Mouse (Mus musculus) intestine, embryonic 16.5 days (tissue): ENCODE data around the gene Popdc2. TPM values are rescaled to one million over a fixed set of nuclear protein-coding genes. Genes with fewer than 3 reads are reported as not detected.

Experiments used
- polyA plus RNA-seq: library from polyadenylated mRNA; unstranded; fragments of >200 nt; fragmentation: Nextera tagmentation; extraction: Ambion mirVana; gene quantifications from 2 replicates; pipeline ENCODE4 v1.2.1, GENCODE M21; 2015

Gene Popdc2
- polyA plus RNA-seq, 1 experiment from 2014 or later: 20.2 TPM

Other genes with a start within 250 kb of the Popdc2 start
- 17.4 and 17.9 TPM in 2 replicates for gene Nr1i2, start 67.4 kb upstream of the Popdc2 start, polyA plus RNA-seq
- 0.18 and 0.31 TPM in 2 replicates for gene Maats1, start 20.1 kb upstream of the Popdc2 start, polyA plus RNA-seq
- 223 and 249 TPM in 2 replicates for gene Cox17, start 15.2 kb upstream of the Popdc2 start, polyA plus RNA-seq
- 0.54 and 1.6 TPM in 2 replicates for gene Gm21987, start 15.2 kb upstream of the Popdc2 start, polyA plus RNA-seq
- gene Pla1a, start 70.9 kb downstream of the Popdc2 start, polyA plus RNA-seq: 1.3 and 1.9 TPM in 2 replicates
- gene Adprh, start 90.5 kb downstream of the Popdc2 start, polyA plus RNA-seq: 85.1 and 88.9 TPM in 2 replicates
- gene Cd80, start 93.4 kb downstream of the Popdc2 start, polyA plus RNA-seq: 0.18 and 0.27 TPM in 2 replicates
- 22.6 and 23.6 TPM in 2 replicates for gene Timmdc1, start 160.5 kb downstream of the Popdc2 start, polyA plus RNA-seq
- gene Poglut1, start 188.0 kb downstream of the Popdc2 start, polyA plus RNA-seq: 31.5 and 33.9 TPM in 2 replicates
- 81.4 and 83.2 TPM in 2 replicates for gene Tmem39a, start 196.5 kb downstream of the Popdc2 start, polyA plus RNA-seq